Mouse (Mus musculus) c-Kit-positive CD71-negative TER-119-negative erythroid progenitor cells, embryonic 14.5 days (primary cell): Measurements from ENCODE around the gene Acot11.
"Not testable (repeated sequence)": the region's sequence is repeated elsewhere in the genome, so short reads cannot be mapped to it uniquely, and the experiment has no call there.

ENCODE experiments used
- DNase-seq: peaks from one replicate; pipeline ENCODE4 v3.0.0-alpha.2; 2013; ENCODE audit warnings: low read depth

Gene Acot11

DNA sequence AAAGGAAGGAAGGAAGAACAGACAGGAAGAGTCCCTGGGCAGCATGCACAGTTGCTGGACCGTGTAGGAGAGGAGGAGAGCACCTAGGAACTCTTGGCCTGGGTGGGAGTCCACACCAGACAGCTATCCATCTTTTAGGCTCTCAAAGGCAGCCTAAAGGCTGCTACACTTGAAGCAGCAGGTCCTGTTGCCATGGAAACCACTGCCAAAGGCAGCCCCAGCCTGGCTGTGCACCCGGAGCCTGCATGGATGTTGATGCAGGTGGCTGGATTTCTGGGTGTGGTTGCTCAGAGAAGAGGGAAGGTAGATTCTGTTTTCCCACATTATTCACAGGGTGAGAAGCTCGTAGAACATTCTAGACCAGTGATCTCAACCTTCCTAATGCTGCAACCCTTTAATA, 27.8 kb downstream of the Acot11 start:
- DNase-seq = no peak

GRCm38 (mm10) chr4:106775767-106776166, 29.0 kb downstream of the Acot11 start:
- not testable (repeated sequence) for DNase-seq

DNA sequence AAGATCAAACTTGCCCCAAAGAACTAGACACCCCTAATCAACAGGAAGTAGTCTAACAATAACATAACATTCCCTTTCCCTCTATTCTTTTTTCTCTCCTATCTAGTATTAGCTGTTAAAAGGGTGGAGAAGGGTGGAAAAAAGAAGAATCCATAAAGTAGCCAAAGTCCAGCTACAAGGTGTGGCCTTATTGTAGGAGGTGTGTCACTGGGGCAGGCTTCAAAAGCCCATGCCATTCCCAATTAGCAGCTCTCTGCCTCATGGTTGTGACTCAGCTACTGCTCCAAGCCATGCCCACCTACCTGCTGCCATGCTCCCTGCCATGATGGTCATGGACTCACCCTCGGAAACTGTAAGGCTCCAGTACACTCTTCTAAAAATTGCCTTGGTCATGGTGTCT, 32.2 kb downstream of the Acot11 start:
- no peak for DNase-seq

GRCm38 (mm10) chr4:106769306-106769705, 35.5 kb downstream of the Acot11 start:
- DNase-seq = no peak

GRCm38 (mm10) chr4:106764166-106764565, 40.6 kb downstream of the Acot11 start:
- DNase-seq = no peak

- DNase-seq = no peak
Measured at GRCm38 (mm10) chr4:106751726-106752125, 53.1 kb downstream of the Acot11 start.

GRCm38 (mm10) chr4:106749699-106750098, 55.1 kb downstream of the Acot11 start:
- peak; percentile 76 for DNase-seq

GRCm38 (mm10) chr4:106747001-106747580, 57.7 kb downstream of the Acot11 start:
- no peak for DNase-seq

GRCm38 (mm10) chr4:106745862-106746261, 58.9 kb downstream of the Acot11 start:
- DNase-seq = no peak

DNA sequence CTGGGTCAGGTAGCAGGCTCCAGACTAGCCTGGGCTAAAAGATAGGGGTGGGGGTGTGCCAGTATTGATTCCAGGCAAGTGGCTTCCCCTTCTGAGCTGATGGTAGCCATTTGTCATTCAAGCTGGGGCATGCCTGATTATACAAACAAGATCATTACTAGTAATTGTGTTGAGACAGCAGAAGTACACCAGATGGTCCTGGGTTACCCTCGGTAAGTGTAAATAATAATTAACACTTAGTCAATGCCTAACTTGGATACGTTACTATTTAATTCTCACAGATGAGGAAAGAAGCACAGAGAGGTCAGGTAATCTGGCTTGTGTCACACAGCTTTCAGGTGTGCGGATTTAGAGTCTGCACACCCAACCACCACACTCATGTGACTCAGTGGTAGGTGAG, 66.9 kb downstream of the Acot11 start:
- DNase-seq = no peak

DNA sequence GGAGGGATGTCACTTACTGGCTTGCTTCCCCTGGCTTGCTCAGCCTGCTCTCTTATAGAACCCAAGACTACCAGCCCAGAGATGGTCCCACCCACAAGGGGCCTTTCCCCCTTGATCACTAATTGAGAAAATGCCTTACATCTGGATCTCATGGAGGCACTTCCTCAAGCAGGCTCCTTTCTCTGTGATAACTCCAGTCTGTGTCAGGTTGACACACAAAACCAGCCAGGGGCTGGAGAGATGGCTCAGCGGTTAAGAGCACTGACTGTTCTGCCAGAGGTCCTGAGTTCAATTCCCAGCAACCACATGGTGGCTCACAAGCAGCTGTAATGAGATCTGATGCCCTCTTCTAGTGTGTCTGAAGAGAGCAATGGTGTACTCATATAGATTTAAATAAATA, 67.9 kb downstream of the Acot11 start:
- DNase-seq = not testable (repeated sequence)

DNA sequence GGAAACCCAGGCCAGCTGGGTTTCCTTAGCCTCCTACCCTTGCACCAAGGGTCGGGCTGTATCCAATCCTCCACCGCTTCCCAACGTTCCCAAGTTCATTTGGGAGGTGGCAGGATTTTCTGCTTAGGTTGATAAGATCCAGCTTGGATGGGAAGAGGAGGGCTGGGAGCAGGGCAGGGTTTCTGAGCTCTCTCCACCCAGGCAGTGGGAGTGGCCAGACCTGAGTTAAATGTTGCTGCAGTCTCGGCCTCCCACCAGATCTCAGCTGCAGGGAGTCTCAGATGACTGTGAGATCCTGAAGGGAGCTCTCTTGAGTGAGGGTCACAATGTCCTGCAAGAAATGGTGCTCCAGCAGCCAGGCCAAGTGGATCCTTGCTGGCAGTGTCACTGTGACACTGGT, 71.2 kb downstream of the Acot11 start, which contains the start of gene Fam151a:
Fam151a (plus strand) TSS at position 254 of the 400 bp plus-strand sequence.
- no peak for DNase-seq

GRCm38 (mm10) chr4:106730814-106731213, 74.0 kb downstream of the Acot11 start, which contains the start of gene Mroh7:
TSS of gene Mroh7 (minus strand) at chr4:106730925.
- no peak for DNase-seq

DNA sequence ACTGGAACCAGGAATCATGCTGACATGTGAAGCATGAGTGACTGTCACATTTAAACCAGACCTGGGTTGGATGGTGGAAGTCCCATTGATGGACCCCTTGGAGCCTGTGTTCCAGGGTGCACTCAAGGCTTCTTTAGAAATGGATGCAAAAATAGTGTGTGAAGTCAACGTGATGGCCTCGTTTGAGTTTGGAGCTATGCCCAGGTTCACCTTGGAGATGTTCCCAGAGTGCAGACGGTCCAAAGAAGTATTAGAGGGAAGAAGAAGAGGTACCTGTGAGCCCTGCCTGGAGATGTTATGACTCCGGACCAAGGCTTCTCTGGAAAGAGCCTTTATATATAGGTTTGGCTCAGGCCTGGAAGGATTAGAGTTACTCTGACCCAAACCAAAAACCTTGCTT, 84.2 kb downstream of the Acot11 start:
- DNase-seq = no peak

GRCm38 (mm10) chr4:106713622-106714021, 91.2 kb downstream of the Acot11 start:
- no peak for DNase-seq

DNA sequence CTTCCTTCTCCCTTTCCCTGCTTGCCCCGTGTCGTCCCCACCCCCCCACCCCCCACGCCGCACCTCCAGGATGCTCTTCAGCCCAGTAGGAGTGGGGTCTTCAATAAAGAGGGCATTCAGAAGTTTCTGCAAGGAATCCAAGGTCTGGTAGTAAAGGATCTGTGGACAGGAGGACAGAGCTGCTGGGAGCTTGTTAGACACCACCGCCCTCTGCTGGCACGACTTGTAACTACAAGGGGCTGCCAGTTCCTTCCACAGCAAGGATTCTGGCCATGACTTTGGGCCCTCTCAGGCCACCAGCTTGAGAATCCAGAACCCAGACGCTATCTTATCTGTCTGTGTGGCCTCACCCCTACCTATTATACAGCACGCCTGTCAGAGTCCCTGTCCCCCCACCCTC, 96.4 kb downstream of the Acot11 start:
- DNase-seq = peak; percentile 42

DNA sequence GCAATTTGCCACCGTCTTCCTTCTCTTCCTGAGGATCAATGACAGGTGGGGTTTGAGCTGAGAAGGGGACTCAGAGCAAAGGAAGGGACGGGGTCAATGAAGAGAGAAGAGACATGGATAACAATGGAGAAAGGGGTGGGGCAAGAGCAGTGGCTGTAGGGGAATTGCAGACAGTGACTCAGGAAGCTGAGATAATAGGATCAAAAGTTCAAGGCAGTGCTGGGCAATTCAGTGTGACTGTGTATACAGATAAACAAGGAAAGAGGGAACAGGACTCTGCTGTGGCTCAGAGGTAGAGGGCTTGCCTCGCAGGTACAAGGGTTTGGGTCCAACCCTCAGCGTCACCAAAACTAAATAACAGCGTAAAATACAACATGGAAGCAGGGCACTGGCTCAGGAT, 96.8 kb downstream of the Acot11 start:
- no peak for DNase-seq

- no peak for DNase-seq
Measured at GRCm38 (mm10) chr4:106705096-106705665, 99.6 kb downstream of the Acot11 start.

DNA sequence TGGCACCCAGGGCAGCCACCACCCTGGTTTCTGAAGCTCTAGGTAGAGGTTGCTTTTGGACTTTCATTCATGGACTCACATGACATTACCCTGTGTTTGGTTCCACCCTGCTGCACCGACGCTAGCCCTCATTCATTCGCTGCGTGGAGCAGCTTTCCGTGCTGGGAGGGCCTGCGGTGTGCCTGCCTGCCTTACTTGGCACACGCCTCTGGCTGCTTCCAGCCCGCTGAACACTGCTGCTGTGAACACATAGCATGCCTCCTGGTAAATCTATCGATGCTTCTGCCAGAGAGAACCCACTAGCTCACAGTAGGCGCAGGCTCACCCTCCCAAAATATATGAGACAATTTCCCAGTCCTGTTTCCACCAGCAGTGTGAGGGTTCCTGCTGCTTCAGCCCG, 100.4 kb downstream of the Acot11 start:
- no peak for DNase-seq

DNA sequence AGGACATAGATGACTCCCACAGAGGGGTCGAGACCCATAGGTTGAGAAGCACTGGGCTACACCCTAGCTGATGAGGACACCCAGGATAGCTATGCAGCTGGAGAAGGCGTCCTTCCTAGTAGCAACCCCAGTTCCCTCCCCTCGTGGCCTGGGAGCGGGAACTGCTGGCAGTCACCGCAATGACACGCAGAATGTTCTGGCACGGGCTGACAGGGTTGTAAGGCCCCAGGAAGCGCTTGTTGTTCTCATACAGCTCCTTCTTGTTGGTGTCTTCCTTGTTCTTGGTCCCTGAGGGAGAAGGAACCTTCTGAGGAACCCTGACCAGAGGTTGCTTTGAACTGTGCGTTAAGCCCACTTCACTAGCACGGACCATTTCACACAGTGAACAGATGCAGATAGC, 100.8 kb downstream of the Acot11 start:
- DNase-seq = no peak

- no peak for DNase-seq
Measured at GRCm38 (mm10) chr4:106700798-106701197, 104.0 kb downstream of the Acot11 start.

GRCm38 (mm10) chr4:106699989-106700388, 104.8 kb downstream of the Acot11 start:
- peak; percentile 19 for DNase-seq
